Mouse (Mus musculus) erythroblast, embryonic 14.5 days (primary cell): ENCODE results near the gene Dedd2.

Source experiments
- GATA1 ChIP-seq: IDR thresholded peaks from 2 replicates; pipeline ENCODE4 v1.6.1; 2012; ENCODE audit warnings: low read length, inconsistent platforms, mixed read lengths
- TAL1 ChIP-seq: IDR thresholded peaks from 3 replicates; pipeline ENCODE4 v1.6.1; 2012; ENCODE audit warnings: low read length, inconsistent platforms, mixed read lengths

- TF ChIP-seq TAL1, result no peak
- no peak for TF ChIP-seq GATA1
Measured at GRCm38 (mm10) chr7:25269545-25270271, 49.3 kb upstream of the Dedd2 start.
